Mouse (Mus musculus): Measurements from ENCODE around the gene Card19.

Card19 gene

GRCm38 (mm10) chr13:49194811-49195210 is 21.0 kb downstream of the Card19 start:
- DNase-seq (ENCODE audit: low spot score in 2 of 2) = no peak

DNA sequence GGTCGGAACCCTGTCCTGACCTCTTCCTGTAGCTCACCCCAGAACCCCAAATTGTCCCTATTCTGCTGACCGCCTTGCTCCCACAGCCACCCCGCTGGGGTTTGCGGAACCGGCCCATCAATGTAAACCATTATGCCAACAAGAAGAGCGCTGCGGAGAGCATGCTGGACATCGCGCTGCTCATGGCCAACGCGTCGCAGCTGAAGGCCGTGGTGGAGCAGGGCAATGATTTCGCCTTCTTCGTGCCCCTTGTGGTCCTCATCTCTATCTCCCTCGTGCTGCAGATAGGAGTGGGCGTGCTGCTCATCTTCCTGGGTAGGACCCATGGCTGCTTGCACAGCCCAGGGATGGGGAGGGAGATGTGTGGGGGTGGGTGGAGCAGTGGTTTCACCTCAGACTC is 22.2 kb downstream of the Card19 start:
- DNase-seq (ENCODE audit: low spot score in 2 of 2) = no peak

GRCm38 (mm10) chr13:49192156-49192855 is 23.5 kb downstream of the Card19 start:
- DNase-seq (ENCODE audit: low spot score in 2 of 2) = no peak

- DNase-seq (ENCODE audit: low spot score in 2 of 2) = no peak
Observed at GRCm38 (mm10) chr13:49191673-49192035, 24.2 kb downstream of the Card19 start.

DNA sequence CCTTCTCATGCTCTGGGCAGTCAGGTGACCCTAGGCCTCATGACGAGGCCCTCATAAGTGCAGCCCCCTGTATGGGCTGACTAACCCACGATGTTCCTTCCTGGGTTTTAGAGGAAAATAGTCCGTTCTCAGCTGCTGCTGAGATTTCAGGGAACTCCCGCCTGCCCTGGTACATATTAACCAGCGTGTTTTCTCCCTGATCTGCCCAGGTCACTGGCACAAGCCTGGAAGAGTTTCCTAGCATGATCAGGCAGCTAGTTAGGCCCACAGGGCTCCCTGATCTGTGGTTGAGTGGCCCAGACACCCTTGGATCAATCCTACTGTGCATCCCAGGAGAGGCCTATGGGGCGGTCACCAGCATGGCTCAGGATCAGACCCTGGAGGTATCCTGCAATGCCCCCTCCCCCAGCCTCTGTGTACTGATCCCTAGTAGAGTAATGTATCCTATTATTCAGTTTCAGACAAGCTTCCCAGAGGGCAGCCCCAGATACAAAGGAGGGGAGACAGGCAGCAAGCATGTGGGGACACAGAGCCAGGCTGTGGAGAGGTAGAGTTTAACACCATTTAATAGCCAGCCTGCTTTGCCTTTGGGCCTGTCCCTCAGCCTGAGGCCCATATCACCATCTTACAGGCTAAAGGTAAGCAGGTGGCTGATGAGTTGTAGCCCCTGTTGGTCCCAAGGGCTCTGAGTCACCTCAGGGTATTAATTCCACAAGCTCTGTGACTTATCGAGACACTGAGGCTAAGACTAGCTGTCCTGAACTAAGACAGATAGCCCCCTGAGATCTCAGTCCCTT is 24.8 kb downstream of the Card19 start:
- no peak for DNase-seq (ENCODE audit: low spot score in 2 of 2)

- DNase-seq (ENCODE audit: low spot score in 2 of 2) = no peak
Observed at GRCm38 (mm10) chr13:49189970-49190870, 25.6 kb downstream of the Card19 start.

GRCm38 (mm10) chr13:49188966-49189360 is 26.9 kb downstream of the Card19 start:
- no peak for DNase-seq (ENCODE audit: low spot score in 2 of 2)

DNA sequence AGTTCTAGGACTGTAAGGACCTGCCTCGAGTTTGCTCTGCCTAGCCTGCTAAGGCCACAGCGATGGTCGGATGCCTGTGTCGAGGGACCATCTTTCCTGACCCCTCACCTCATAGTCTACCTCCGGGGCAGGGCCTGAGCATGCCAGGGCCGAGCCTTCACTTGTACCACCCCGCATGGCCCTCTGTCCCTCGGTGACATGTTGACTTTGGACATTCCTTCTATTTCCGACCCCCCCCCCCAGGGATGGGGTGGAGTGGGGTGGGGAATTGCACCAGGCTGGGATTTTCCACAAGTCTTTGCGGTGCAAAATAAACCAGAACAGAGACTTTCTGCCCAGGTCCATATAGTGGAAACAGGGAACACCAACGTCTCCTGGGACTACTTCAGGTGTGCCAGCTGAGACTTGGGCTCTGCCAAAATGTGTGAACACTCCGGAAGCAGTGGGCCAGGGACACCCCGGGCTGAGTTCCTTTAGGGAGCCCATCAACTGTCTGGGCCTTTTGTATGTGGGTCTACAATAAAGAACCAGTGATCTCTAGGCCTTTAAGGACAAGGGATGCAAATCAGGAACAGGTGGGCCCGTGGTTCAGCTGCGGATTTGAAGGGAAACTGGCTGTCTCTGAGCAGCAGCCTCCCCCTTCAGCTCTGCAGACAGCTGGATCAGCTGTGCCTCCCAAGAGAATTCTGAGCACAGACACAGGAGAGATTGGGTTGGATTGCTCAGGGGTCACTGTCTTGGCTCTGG is 27.4 kb downstream of the Card19 start:
- no peak for DNase-seq (ENCODE audit: low spot score in 2 of 2)

DNA sequence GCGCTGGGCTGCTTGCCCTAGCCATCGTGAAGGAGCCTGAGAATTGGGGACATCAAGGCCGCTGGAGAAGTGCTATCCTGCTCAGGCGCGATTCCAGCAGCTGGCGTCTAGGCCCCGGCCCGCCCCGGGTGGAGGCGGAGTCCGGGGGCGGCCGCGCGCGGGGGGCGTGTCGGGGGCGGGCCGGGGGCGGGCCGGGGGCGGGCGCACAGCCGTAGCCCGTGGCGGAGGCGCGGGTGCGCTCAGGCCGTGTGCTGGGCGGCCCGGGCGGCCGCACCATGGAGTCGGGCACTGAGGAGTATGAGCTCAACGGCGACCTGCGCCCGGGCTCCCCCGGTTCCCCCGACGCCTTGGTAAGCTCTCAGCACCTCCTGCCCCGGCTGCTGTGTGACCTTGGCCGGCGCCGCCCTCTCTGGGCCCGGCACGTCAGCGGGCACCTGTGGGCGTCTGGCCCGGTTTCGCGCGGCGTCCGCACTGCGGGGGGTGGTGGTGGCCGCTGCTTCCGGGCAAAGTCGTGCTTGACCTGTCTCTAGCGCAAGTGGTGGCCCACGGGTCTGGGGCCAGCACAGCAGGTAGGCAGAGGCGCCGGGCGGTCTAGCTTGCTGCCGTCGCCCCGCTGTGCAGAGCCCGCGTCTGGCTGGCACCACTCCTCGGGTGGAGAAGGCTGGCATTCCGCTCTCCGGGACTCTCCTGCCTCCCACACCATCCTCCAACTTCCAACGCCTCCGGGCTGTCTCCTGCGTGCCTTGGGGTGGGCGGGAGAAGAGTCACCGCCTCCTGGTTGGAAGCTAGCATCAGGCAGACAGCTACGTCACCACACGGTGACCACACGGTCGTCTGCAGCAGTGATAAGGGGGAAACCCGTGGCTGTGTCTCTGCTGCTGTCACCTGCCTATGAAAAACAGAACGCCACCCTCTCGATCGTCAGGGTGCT is 28.3 kb downstream of the Card19 start, which contains the start of gene Ninj1:
Gene Ninj1, plus strand, starts transcription at position 198 of the 931 bp plus-strand sequence.
- peak; percentile 81 to 83 for DNase-seq (ENCODE audit: low spot score in 2 of 2)

DNA sequence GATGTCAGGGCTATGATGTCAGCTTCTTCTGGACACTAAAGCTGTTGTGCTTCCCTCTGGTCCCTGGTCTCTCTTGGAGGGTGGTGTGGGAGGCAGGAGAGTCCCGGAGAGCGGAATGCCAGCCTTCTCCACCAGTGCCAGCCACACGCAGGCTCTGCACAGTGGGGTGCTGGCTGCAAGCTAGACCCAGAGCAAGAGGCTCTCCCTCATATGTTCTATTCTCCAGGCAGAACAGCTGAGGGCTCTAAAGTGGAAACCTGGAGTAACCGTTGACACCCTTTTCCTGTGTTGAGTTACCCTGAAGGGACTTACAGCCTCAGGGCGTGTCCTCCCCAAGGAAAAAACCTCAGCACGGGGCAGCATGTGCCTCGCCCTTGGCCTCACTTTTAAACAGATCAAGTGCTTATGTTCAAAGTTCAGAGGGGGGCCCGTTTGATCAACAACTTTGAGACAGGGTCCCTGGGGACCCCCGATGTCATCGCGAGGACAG is 29.0 kb downstream of the Card19 start:
- no peak for DNase-seq (ENCODE audit: low spot score in 2 of 2)

DNA sequence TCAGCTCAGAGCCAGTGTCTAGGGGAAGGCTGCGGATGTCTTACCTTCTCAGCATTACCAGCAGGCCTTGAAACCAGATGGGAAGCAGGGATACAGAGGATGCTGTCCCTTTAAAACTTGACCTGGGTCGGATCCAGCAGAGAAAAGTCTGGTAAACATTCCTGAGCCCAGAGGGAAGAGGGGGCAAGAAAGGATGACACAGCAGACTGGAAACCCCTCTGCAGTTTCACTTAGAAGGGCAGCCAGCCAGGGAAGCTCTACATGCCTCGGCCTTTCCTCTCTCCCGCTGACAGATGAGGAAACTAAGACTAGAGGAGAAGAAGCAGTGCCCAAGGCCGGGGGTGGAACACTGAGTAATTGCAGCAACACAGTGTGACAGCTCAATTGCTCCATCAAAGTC is 32.2 kb downstream of the Card19 start:
- DNase-seq (ENCODE audit: low spot score in 2 of 2) = no peak

DNA sequence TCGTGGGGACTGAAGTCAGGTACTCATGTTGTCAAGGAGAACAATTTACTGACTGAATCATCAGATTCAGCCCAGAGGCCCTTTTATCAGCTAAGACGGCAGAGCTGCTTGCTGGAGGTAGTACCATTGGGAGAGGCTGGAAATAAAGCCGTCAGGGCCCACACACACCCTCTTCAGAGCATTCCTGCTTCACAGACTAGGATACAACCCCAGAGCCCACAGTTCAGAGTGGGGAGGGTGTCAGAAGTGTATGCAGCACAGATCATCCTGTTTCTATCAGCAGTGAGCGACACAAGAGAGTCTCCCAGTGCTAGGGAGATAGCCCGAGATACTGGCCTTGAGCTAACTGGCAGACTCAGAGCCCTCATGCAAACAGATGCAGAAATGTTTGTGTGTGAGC is 32.7 kb downstream of the Card19 start:
- no peak for DNase-seq (ENCODE audit: low spot score in 2 of 2)

DNA sequence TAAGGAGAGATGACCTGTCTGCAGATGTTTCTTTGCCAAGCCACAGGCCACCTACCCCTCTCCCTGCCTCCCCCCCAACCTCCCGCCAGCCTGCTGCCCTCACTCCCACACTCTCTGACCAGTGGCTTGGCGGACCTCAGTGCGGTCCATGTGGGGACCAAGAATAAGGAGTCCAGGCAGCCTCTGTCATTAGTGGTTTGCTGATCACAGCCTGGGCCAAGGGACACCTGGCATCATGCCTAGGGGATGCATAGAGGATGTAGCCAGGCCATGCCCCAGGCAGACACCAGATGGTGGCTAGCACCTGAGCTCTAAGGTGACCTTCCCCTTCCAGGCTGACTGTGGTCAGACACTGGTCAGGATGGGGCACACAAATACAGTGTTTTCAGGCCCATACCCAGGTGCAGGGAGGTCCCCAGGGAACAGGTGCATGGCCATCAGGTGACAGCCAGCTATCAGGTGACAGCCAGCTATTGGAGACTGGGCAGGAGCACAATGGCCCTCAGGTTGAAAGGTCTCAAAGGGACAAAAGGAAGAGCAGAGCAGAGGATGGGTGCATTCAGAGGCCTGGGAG is 34.3 kb downstream of the Card19 start:
- DNase-seq (ENCODE audit: low spot score in 2 of 2) = no peak

GRCm38 (mm10) chr13:49180691-49181090 is 35.1 kb downstream of the Card19 start:
- DNase-seq (ENCODE audit: low spot score in 2 of 2) = no peak

GRCm38 (mm10) chr13:49180274-49180673 is 35.6 kb downstream of the Card19 start:
- no peak for DNase-seq (ENCODE audit: low spot score in 2 of 2)

DNA sequence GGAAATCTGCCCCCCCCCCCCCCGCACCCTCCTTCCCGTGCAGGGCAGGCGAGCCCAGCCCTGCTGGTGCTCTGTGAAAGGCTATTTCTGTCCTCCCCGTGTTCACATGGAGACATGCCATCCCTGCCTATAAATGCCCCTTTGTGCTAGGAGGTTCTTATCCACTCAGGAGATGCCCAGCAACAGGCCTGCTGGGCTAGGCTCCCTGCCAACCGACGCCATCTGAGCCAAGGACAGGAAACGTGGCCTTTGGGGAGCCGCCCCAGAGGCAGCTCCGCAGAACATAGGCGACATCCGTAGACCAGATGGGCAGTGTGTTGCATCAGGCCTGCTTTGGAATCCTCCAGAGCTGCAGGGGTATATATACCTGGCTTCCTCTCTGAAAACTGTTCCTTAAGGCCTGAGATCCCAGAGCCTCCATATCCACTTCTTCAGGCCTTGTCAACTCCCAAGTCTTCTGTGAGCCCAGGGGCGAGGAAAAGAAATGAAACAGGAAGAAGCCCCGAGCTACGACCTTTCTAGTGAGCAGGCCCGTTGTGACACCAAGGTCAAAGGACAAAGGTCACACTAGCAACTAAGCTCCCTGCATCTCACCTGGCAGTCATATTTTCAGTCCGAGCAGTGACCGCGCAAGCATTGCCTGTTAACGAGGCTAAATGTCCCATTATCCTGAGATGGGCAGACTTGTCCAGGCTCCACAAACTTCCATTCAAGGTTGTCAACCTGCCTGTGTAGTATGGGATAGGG is 36.8 kb downstream of the Card19 start:
- peak in 1 of 2 experiments; percentile 58 for DNase-seq (ENCODE audit: low spot score in 2 of 2)

DNA sequence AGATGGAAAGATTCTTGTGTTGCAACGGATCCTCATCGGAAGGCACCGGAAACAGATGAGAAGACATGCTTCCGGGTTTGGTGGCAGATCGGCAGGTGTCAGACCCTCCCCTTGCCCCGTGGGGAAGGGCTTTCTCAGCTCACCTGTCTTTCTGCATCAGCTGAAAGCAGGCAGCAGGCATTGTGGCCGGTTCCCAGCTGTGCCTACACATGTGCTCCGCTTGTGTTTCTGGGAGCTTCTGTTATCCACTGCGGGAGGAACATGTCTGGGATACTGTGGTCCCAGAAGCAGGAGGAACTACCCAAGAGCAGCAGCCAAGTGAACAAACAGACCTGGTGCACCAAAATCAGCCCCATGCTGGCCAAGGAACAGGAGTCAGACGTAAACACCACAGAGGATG is 40.3 kb downstream of the Card19 start:
- DNase-seq (ENCODE audit: low spot score in 2 of 2) = no peak

DNA sequence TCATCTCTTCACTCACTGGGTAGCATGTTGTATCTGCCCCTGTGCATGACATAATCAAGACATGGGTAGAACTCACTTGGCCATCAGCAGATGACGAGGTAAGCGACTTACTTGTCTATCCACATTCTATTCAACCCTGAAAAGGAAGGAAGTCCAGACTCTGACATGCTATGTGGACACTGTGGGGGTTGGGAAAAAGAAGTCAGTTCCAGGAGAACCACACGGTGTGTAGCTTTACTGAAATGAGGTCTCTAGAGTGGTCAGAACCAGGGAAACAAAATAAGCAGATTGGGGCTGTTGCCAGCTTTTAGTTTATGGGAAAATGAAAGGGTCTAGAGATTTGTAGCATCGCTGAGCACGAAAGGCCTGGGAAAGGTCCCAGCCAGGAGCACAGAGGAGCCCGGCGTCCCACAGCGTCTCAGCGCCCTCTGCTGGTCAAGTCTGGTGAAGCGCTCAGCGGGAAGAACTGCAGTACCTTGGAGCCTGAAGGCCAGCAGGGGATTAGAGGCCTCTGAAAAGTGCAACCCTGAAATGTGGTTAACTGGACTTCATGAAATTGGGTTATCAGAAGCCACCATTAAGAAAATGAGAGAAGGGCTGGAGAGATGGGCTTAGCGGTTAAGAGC is 42.8 kb downstream of the Card19 start:
- peak; percentile 81 to 93 for DNase-seq (ENCODE audit: low spot score in 2 of 2)

GRCm38 (mm10) chr13:49172335-49172734 is 43.5 kb downstream of the Card19 start:
- no peak for DNase-seq (ENCODE audit: low spot score in 2 of 2)

All from urinary bladder, postnatal 4 days (tissue).